Mouse (Mus musculus): ENCODE measurements at regions not wholly inside any gene's neighbourhood (a gene's known extent, or its start where the extent isn't known, plus 50 kb on each side); places are given as distances from the start of the nearest gene placed in this dataset.
A peak's percentile ranks its signal among the peaks of the same experiment; 100 is the strongest.

DNA sequence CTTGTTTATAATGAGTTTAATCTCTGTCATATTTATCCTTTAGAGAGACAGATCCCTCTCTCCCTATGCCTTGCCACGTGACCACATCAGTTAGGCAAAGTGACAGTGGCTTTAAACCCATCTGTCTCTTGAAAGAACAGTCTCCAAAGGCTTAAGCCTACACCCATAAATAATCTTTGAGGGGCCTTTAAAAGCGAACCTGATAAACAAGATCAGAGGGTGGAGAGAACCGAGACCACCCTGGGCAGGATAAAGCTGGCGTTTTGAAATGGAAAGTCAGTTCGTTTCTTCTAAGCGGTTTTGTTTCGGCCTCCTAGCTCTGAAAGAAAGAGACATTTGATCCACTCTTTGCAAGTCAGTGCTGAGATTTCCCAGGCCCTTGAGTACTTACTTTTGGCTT, 149.5 kb downstream of the Ackr3 start:
- no peak for DNase-seq

DNA sequence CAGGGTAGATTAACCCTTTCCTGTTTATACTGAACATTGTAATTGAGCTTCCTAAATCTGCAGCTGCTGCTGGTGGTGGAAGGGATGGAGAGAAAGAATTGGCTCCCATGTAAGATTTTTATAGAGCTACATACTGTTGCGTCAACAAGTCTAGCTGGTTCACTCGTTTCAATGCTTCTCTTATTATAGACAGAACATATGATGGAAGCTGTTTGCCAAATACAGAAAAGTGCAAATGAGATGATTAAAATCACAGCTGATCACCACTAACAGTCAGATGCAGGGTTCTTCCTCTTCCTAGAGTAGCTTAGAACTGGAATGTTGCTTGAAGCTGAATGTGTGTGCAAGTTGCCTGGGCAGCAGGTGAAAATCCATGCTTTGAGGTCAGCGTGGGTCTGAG, 152.8 kb downstream of the Ackr3 start:
- no peak for DNase-seq

DNA sequence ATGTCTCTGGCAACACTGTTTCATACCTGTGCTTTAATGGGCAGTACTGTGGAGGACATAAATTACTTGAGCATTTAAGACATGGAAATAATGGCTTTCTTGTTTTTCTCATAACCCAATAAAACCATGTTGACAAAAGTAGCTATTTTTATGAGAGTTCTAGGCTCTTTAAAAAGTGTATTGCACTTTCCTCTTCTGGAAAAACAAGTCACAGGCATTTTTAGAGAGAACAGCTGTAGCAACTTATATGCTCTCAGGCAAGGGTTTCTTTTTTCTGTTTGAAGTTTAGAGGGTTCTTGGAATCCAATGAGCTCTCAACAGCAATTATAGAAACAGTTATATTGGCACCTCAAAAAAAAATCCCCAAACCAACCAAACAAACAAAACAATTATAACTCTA, 153.6 kb downstream of the Ackr3 start:
- no peak for DNase-seq

DNA sequence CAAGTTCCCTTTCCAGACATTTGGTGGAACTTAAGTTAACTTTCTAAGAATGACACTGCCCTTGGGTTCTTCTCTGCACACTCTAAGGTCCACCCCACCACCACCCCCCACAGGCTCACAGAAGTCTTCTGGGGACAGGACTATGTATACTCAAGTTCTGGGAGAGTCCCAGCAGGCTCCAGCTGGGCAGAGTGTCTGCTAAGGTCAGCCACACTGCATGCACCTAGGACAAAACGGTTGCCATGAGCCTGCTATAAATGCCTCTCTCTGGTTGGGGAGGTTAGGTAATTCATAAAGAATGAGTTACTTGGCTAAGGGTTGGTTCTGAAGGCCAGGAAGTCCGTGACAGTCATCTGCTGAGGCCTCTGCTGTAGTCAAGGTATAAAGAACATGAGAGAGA, 155.2 kb downstream of the Ackr3 start:
- no peak for DNase-seq

DNA sequence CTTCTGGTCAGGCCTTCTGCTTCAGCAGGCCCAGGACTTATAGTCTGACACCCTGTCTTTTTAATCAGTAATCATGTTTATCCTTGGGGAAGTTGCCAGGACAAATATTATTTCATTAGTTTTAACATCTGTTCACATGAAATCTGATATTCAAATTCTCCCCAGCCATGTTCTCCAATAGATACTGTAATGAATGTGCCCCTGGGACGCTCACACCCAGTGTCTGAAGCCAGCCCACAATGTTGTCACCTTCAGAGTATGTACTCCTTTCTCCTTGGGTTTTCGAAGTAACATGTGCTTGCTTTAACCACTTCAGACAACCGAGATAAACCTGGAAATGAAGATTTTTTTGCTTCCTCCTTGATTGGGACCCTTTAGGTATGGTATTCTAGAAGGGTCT, 156.3 kb downstream of the Ackr3 start:
- DNase-seq: no peak

DNA sequence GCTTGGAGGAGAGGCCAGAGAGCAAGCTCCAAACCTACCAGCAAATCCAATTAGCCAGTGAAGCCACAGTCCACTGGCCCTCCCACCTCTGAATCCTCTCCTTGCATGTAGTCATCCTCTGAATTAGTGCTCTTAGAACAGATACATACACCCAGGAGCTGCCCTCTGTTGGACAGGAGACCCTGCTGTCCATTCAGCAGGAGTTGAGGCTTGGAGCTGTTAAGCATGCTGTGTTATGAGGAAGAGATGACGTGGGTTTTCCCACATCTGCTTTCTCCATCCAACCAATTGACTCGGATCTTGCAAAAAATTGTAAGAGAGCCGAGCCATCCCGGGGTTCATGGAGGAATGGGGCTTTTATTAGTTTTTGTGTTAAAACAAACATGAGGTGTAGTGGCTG, 160.7 kb downstream of the Ackr3 start:
- DNase-seq: no peak

DNA sequence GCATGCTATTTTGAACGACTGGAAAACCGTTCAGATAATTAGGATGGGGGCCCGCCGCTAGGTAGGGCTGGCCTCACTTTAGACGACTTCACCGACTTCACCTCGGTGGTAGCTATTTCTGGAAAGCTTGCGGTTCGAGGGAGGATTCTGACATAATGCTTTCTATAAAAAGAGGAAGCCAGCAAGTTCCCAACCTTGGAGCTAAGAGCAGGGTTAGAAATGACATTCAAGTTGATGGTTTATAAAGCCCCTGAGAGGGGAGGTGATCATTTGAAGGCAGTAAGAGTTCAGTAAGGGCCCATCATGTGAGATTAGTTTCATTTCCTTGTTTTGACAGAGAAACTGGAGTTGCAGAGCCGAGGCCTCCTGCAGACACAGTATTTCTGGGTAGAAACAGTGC, 164.8 kb downstream of the Ackr3 start:
- DNase-seq: no peak

DNA sequence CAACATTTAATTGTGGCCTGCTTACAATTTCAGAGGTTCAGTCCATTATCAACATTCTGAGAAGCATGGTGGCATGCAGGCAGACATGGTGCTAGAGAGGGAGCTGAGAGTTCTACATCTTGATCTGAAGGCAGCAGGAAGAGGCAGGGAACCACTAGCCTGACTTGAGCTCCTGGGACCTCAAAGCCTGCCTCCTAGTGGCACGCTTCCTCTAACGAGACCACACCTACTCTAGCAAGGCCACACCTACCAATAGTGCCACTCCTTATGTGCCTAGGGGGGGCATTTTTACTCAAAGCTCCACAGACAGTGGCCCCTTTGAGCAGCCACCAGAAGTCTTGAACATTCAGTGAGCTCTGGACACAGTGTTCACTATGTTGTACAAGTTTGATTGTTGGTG, 165.5 kb downstream of the Ackr3 start:
- peak; percentile 7 to 21 for DNase-seq

DNA sequence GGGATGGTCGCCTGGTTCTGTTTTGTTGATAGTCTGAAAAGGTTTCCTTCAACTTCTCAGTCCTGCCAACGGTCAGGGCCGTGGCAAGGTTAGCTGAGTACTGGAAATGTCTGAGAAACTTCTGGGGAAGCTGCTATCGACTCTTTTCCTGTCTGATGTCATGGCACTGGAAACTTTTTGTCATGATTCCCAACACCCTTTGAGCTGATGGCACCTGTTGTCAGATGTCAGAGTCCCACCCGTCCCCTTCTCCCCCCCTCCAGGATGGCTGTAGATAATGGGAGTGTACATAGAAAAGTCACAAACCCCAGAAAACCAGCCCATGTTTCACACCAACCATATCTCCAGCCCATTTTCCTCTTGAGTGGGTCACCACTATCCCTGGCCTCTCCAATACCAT, 167.0 kb downstream of the Ackr3 start:
- no peak for DNase-seq

DNA sequence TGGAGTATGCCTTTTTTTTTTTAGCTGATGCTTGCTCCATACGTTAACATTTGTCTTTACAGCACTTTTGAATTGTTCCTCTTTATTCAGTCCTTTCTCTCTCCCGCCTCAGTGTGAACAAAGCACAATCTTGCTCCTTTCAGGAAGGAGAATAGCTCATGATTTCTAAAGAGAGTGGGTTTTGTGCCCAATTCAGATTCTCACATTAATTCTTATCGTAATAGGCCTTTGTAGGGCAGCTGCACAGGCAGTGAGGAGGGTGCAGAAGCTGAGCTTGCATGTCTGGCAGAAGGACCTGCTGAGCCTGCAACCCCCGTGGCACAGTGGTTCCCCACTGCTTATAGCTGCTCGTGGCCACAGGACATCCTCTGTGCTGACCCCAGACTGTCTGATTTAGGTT, 169.2 kb downstream of the Ackr3 start:
- DNase-seq: no peak

DNA sequence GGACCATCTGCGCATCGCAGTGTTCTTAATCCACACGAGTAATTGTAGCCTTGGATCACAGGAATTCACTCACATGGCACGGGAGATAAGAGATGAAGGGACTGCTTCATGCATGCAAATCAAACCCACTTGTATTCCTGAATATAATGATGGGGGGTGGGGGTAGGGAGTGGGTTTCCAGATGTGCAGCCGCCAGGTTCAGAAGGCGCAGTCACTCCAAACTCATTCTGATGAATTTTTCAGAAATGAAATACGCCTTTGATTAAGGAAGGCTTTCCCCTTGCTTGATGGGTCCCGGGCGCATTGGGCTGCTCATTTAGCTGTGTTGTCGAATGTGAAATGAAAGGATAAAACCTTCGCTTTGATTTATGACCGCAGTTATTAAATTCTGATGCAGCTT, 170.7 kb downstream of the Ackr3 start:
- no peak for DNase-seq

DNA sequence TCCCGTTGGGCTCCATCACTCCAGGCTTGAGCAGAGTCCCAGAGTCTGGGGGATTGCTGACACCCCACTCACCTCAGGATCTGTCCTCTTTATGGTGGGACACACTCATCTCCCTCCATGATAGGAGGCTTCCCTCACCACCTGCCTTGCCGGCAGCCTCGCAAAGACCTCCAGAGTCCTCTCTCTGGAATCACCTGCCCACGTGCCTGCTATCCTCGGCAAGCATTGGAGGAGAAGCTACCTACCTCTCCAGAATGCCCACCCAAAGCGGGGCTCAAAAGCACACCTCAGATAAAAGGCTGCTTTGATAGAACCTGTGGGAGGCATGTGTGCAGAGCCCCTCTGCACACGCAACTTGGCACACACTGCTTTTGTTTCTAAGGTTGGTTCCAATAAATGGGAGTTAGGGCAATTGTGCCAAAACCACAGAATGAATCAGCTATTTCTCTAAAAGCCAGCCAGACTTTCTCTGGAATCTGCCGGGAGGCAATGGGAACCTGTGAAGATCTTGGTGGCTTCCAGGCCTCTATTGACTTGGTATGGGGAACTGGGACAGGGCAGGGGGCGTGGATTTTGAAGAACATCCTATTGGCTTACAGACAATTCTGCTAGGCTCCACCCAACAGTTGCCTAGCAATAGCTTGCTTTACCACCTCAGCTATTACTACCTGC, 176.4 kb downstream of the Ackr3 start:
- DNase-seq: no peak

DNA sequence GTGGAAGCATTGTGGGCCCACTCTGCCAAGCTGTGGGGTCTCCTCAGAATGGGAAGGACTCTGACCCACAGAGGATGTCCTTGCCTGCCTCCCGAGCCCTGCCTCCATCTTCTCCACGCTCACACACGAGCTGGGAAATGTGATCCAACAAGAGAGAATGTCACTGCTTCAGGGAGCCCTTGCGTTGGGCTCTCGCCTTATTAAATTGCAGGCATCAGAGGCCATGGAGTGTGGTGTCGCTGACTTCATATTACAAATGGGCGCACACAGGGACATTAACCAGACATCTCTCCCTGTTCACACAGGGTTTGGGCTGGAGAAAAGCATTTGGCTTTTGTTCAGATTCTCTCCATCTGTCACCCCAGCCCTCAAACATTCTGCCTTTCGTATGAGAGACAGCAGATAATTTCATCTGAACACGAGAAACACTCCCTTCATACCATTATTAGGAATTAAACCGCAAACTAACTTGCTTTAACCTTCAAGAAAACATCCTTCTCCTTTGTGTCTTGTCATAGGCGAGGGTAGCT, 179.2 kb downstream of the Ackr3 start:
- DNase-seq: no peak

DNA sequence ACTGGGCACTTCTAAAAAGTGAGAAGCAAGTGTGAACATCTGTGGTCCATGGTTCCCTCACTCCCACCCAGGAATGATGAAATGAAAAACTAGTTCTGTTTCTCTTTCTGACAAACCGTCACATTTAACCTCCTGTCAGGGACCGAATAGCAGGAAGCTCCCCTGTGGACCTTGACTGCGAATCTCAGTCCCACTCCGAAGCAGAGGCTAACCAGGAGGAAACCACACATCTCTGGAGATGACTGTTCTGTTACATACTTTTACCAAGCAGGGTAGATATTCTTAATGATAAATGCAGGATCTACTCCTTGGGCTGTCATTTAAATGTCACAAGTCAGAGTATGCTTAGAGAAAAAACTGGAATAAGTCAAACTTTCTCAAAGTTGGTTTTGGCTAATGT, 181.2 kb downstream of the Ackr3 start:
- no peak for DNase-seq

DNA sequence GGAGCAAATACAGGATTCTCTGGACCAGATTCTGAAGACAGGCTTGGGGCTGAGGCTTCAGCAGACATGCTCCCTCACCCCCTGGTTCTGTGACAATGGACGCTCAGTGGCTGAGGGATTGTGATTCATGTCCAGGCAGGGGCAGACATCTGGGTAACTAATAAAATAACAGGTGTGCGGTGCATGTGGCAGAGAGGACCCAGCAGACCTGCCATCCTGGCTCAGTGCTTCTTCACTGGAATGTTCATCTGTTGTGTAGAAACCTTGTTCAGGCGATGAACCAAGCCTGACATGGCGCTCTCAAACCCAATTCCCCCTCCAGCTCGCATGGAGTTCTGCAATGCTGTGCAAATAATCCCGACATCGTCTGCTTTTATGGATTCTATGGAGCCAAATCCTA, 183.0 kb downstream of the Ackr3 start:
- no peak for DNase-seq

DNA sequence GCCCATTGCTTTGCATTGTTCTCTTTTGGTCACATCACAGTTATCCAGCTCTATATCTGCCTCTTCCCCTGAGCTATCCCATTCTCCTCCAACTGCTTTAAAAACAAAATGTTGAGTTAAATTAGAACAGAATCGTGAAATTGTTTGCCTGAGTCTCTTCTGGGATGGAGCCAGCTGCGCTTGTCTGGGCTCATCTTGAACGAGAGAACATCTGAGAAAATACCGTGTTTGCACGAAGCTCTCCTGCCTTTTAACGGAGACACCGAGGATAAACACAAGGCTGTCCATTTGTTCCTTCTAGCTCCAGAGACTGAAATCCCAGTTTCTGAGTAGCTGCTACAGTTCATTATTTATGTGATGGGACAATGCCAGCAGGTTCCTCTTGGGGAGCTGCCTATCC, 186.6 kb downstream of the Ackr3 start:
- no peak for DNase-seq

DNA sequence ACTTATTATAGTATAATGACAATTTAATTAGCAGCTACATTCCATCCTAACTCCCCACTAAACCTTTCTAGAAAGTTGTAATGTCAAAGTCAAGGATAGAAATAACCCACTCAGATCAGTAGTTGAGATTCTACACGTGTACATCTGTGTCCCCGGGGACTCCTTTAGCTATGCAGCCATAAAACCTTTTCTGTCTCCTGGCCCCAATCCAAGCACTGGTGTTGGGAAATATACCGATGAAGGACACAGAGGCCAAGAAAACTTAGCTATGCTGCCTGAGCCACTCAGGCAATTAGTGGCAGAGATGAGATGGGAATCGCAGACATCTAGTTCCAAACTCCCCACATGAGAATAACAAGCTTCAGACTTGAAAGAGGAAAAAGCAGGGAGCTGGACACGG, 190.1 kb downstream of the Ackr3 start:
- DNase-seq: no peak

DNA sequence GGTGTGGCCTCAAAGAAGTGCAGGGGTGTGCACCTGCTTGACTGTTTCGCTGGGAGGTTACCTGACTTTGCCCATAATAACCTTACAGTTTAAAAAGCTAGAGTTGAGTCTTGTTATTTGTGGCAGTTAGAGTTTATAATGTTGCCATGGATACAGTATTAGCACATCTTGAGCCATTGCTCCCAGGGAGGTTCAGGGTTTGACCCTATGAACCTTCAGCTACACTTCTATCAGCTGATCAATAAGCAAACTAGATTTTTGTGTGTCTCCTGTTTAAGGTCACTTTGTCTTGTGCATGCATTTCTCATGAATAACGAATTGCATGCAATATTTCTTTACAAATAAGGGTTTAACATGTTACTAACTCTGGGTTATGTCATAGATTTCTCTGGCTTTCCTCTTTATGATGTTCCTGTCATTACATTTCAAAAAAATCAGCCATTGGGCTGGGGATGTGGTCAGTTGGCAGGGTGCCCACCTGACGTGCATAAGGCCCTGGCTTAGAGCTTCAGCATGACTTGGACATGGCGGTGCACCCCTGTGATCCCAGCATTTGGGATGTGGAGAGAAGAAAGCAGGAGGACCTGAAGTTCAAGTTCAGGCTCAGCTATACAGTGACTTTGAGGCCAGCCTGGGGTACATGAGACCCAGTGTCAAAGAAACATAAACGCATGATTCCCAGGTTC, 191.7 kb downstream of the Ackr3 start:
- DNase-seq: no peak

DNA sequence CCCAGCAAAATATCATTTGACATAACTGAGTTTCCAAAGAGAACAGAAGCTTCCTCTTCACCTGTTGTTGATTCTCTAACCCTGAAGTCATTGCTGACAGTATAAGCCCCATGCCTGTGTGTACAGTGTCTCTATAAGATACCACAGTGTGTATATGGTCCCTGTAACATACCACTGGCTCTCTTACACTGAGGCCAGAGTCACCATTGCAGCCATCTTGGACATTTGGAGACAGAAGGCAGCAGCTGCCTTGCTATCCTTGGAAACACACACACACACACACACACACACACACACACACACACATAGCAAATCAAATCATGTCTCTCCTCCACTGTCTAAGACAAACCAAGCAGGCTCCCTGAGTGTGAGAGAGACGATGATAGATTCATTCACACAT, 192.9 kb downstream of the Ackr3 start:
- no peak for DNase-seq

DNA sequence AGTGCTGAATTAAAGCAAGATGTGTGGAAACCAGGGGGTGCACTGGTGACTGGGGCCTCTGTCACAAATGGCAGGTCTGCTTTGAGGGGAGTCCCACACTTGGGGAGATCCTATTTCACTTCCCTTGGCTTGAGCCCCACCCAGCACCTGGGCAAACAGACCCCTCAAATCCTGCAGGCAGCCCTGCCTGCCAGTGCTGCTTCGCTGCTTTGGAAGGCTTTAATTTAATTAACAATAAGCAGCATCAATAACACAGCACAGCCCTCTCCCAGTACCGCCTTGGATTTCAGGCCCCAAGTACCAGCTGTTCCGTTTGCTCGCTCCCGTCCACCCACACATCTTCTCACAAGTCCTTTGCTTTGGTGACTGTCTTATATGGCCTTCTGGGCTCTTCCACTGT, 193.6 kb downstream of the Ackr3 start:
- DNase-seq: no peak

DNA sequence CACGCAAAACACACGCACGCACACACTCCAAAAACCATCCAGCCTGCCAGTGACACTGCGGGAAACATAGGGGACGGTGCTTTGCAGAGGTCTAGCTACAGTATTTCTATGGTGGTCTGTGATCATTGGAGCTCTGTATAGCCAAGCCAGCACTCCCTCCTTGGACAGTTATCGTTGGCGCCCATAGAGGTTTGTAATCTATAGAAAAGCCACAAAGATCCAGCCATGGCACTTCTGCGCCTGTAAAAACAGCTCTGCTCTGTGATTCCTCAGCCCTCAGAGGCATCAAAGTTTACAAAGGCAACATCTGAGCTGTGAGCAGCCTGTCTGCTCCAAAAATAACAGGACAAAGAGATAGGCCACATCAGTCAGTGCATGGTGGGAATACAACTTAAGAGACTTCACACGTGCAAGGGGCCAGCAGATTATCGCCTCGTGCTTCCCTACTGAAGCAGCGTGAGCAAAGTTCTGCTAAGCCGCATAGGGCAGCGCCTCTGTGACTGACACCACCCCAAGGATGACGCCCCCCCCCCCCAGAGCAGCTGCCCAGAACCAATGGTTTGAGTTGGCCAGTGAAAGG, 194.7 kb downstream of the Ackr3 start:
- DNase-seq: no peak

DNA sequence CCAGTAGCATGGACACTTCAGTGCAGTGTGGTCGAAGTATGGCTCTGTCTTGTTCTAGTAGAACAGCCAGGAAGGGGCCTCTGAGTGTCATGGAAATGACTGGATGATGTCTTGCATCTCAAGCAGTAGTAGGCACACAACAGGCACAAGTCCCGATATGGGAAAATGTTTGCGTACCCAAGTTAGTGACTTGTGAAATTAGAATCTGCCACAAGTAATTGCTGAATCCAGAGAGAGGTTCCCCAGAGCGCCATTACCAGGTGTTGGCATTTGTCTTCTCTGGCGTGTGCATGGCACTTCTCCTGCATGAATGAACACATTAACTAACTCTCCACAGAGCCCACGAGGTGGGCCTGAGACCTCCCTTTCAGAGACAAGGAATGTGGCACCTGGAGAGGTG, 199.3 kb downstream of the Ackr3 start:
- DNase-seq: no peak

DNA sequence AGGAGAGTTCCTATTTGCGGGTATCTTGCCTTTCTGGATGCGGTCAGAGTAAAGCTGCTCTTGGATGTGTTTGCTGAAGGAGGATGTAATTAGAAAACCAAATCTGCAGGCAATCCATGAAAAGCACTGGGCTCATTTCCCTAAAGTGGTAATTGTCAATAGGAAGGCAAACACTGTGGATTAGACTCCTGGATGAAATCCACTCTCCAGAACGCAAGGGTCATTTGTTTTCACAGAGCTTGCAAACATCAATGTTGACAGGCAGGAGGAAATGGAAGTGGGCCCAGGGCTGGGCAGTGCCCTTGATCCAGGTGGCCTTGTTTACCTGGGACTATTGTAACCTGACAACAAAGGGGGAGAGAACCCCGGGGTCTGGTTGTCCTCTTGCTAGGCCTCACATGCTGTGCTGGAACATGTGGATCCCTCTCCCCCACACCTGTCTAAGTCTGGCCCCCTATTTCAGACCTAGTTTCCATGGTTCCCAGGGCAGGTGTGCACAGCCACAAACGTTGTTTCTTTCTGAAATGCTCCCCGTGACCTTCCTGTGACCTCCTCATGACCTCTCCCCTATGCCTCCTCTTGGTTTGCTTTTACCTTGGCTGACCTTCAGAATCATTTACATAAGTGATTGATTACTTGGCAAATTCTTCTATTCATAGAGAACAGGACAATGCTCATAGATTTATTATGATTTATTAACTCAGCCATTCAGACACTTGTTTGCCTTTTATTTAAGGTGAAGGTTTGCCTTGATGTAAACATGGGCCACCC, 197.9 kb upstream of the Cops8 start:
- peak; percentile 26 to 56 for DNase-seq

DNA sequence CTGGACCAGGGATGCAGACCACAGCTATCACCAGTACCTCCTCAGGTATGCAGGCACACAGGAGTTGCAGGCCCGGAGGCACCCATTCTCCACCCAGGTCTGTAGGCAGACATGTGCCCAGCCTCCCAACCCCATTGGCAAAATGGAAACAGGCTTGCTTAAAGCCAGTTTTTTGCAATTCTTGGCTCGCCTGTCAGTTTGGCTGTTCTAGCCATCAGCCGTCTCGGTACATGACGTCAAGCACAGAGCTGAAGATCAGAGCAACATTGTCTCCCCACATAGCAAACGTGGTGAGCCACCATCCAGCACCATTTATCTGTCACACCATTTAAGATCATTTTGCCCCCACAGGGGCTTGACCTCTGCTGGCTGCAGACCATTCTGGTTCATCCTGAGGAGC, 196.1 kb upstream of the Cops8 start:
- DNase-seq: peak; percentile 22 to 43

Measured in lung, adult 18-20 months (tissue).